Mouse (Mus musculus): ENCODE data around the gene Lrrc58.

- TF ChIP-seq CTCF (IDR thresholded peaks at IDR 0.05; ENCODE audit: control insufficient read depth, insufficient read depth, insufficient read length) (no peak), MYOD1 (IDR thresholded peaks at IDR 0.05; ENCODE audit: control insufficient read depth, insufficient read length, low read depth) (no peak)
These were observed 38.3 kb downstream of the Lrrc58 start for GRCm38 (mm10) chr16:37906456-37906855.

All from C2C12 (cell line).